Mouse (Mus musculus): Measurements from ENCODE around the gene Pip5k1a. TPM values are rescaled to one million over a fixed set of nuclear protein-coding genes. Genes with fewer than 3 reads are reported as not detected.
"Not testable (repeated sequence)": the region's sequence is repeated elsewhere in the genome, so short reads cannot be mapped to it uniquely, and the experiment has no call there.

Gene Pip5k1a
- total and polyA plus RNA-seq, 3 experiments, result 11.8 to 16.8 (median 15.8) TPM

DNA sequence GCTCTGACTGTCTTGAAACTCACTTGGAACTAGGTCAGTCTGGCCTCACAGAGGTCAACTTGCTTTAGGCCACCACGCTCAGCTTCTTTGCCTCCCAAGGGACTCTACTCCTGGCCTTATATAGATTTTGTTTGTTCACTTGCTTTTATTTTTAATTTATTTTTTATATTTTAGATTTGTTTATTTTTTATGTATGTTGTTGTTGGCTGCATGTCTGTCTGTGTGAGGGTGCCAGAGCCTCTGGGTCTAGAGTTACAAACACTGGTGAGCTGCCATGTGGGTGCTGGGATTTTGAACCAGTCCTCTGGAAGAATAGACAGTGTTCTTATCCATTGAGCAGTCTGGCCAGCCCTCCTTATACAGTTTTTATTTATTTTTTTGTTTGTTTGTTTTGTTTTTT is 6.0 kb upstream of the Pip5k1a start:
- intact Hi-C loops (cut with DNase I), result no loop called here
- no peaks in the 10 kb centered on the region for H3K27me3 ChIP-seq (ENCODE audit: control insufficient read depth, insufficient read depth, low read length)
- no peaks in the 10 kb centered on the region for H3K79me2 ChIP-seq (replicated peaks; ENCODE audit: control insufficient read depth, insufficient read depth, low read length)
- H3K4me1 ChIP-seq (ENCODE audit: control insufficient read depth, insufficient read depth, low read length), result no peaks in the 10 kb centered on the region
- no peak overlapping the region for H3K27ac ChIP-seq
- 90% methylated on average over 1 of the region's 1 CpGs for WGBS
- peaks cover 2% of the 10 kb centered on the region; the same call in 1 of the 2 replicates for H3K36me3 ChIP-seq (ENCODE audit: control insufficient read depth, insufficient read depth, low read length)
- no peak overlapping the region for H3K9ac ChIP-seq (ENCODE audit: low read depth, low read length)
- H3K4me3 ChIP-seq, result no peak overlapping the region
- no peak for DNase-seq
- no peak for TF ChIP-seq EP300 (IDR thresholded peaks at IDR 0.05; ENCODE audit: insufficient read depth, low read depth, low read length)
- no peak for TF ChIP-seq POLR2A (IDR thresholded peaks at IDR 0.05; ENCODE audit: insufficient read depth, low read depth, low read length)
- TF ChIP-seq CTCF (IDR thresholded peaks at IDR 0.05), result no peak

DNA sequence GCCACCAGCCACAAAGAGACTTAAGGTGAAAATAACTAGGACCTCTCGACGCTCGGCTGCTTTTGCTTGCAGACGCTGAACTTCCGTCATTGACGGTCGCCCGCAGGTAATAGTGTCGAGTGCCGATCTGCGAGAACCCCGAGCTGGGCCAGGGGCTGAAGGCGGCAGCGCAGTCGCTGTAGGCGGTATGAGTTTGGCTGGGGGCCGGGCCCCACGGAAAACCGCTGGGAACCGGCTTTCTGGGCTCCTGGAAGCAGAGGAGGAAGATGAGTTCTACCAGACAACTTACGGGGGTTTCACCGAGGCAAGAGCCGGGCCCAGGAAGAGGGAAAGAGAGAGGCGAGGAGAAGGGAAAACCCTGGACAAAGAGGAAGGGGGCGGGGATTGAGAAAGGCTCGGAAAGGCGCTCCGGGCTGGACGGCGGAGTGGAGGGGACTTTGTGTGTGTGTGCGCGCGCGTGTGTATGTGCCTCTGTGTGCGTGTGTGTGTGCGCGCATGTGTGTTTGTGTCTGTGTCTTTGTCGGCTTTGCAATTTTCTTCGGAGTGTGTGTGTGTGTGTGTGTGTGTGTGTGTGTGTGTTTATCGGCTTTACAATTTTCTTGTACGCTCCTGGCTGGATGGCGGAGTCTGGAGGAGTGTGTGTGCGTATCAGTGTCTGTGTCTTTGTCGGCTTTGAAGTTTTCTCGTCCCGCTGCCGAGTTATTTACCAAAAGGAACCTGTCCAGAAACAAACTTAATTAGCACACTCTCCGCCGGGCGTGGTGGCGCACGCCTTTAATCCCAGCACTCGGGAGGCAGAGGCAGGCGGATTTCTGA is 4.4 kb upstream of the Pip5k1a start, which contains the start of gene Vps72:
Gene Vps72 (plus strand): TSS at position 112 of the 816 bp plus-strand sequence.
- peak within 1 kb of the TSS; percentile 91 for H3K27ac ChIP-seq
- TF ChIP-seq EP300 (IDR thresholded peaks at IDR 0.05; ENCODE audit: insufficient read depth, low read depth, low read length) (peak; percentile 70), POLR2A (IDR thresholded peaks at IDR 0.05; ENCODE audit: insufficient read depth, low read depth, low read length) (peak; percentile 87), CTCF (IDR thresholded peaks at IDR 0.05) (no peak)
- 1% methylated on average over 54 of the region's 54 CpGs for WGBS
- peak; percentile 93 to 94 for DNase-seq
- peak within 1 kb of the TSS; percentile 74 for H3K4me3 ChIP-seq
- H3K4me1 ChIP-seq (ENCODE audit: control insufficient read depth, insufficient read depth, low read length), result peaks cover 1% of the 10 kb centered on the region; the same call in 1 of the 2 replicates
- H3K79me2 ChIP-seq (replicated peaks; ENCODE audit: control insufficient read depth, insufficient read depth, low read length), result no peaks in the 10 kb centered on the region
- H3K36me3 ChIP-seq (ENCODE audit: control insufficient read depth, insufficient read depth, low read length), result peaks cover 2% of the 10 kb centered on the region; the same call in 1 of the 2 replicates
- intact Hi-C loops (cut with DNase I), result loop anchor here (2.0 kb wide), 1 partner anchor 22 kb away; no protein-coding TSS in a partner anchor
- no peaks in the 10 kb centered on the region for H3K27me3 ChIP-seq (ENCODE audit: control insufficient read depth, insufficient read depth, low read length)
- peak within 1 kb of the TSS; percentile 79 for H3K9ac ChIP-seq (ENCODE audit: low read depth, low read length)

DNA sequence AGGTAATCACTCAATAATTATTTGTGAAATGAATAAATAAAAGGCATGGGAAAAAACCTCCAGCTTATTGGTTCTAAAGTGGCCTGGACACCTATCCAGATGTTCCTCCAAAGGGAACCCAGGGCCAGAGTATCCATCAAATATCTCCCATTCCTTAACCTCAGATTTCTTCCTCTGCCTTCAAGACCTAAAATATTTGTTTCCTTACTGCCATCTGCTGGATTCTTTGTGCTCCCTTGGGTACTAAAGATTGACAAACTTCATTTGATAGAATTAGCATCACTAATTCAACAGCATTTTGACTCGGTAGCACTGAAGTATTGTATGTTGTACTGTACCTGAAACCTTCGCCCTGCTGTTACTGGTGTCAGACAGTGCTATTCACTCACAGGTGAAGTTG is 1.2 kb upstream of the Pip5k1a start:
- 56% methylated on average over 2 of the region's 2 CpGs for WGBS
- no peak overlapping the region for H3K9ac ChIP-seq (ENCODE audit: low read depth, low read length)
- H3K27me3 ChIP-seq (ENCODE audit: control insufficient read depth, insufficient read depth, low read length), result no peaks in the 10 kb centered on the region
- intact Hi-C loops (cut with DNase I), result loop anchor here (2.0 kb wide), 1 partner anchor 53 kb away; the partner anchor contains the start of gene Sema6c
- no peak overlapping the region for H3K4me3 ChIP-seq
- DNase-seq, result no peak
- no peak overlapping the region for H3K27ac ChIP-seq
- TF ChIP-seq POLR2A (IDR thresholded peaks at IDR 0.05; ENCODE audit: insufficient read depth, low read depth, low read length), result no peak
- peak; percentile 54 for TF ChIP-seq CTCF (IDR thresholded peaks at IDR 0.05)
- no peak for TF ChIP-seq EP300 (IDR thresholded peaks at IDR 0.05; ENCODE audit: insufficient read depth, low read depth, low read length)
- peaks cover 6% of the 10 kb centered on the region; the same call in 1 of the 2 replicates for H3K36me3 ChIP-seq (ENCODE audit: control insufficient read depth, insufficient read depth, low read length)
- H3K4me1 ChIP-seq (ENCODE audit: control insufficient read depth, insufficient read depth, low read length), result peaks cover 2% of the 10 kb centered on the region
- H3K79me2 ChIP-seq (replicated peaks; ENCODE audit: control insufficient read depth, insufficient read depth, low read length), result peaks cover 6% of the 10 kb centered on the region

GRCm38 (mm10) chr3:95107308-95107707 is 578 bp upstream of the Pip5k1a start:
- Histone ChIP-seq H3K27ac (peak overlapping the region; percentile 83), H3K4me3 (peak overlapping the region; percentile 82)
- H3K36me3 ChIP-seq (ENCODE audit: control insufficient read depth, insufficient read depth, low read length); H3K9ac ChIP-seq (ENCODE audit: low read depth, low read length); H3K4me1 ChIP-seq (ENCODE audit: control insufficient read depth, insufficient read depth, low read length); H3K27me3 ChIP-seq (ENCODE audit: control insufficient read depth, insufficient read depth, low read length); DNase-seq; H3K79me2 ChIP-seq (replicated peaks; ENCODE audit: control insufficient read depth, insufficient read depth, low read length): not testable (repeated sequence)
- intact Hi-C loops (cut with DNase I), result loop anchor here (2.0 kb wide), 1 partner anchor 53 kb away; the partner anchor contains the start of gene Sema6c

GRCm38 (mm10) chr3:95105586-95106337 is 968 bp downstream of the Pip5k1a start:
- WGBS, result under 1% methylated on average over 16 of the region's 16 CpGs
- DNase-seq, result no peak
- Histone ChIP-seq H3K4me1 (ENCODE audit: control insufficient read depth, insufficient read depth, low read length) (peaks cover 2% of the 10 kb centered on the region), H3K9ac (ENCODE audit: low read depth, low read length) (peak overlapping the region; percentile 84), H3K27me3 (ENCODE audit: control insufficient read depth, insufficient read depth, low read length) (no peaks in the 10 kb centered on the region), H3K27ac (peak overlapping the region; percentile 85), H3K36me3 (ENCODE audit: control insufficient read depth, insufficient read depth, low read length) (peaks cover 11% of the 10 kb centered on the region; the same call in 1 of the 2 replicates), H3K4me3 (peak overlapping the region; percentile 82), H3K79me2 (replicated peaks; ENCODE audit: control insufficient read depth, insufficient read depth, low read length) (peaks cover 7% of the 10 kb centered on the region)
- intact Hi-C loops (cut with DNase I), result loop anchor here (2.0 kb wide), 1 partner anchor 55 kb away; the partner anchor contains the start of gene Sema6c
- TF ChIP-seq EP300 (IDR thresholded peaks at IDR 0.05; ENCODE audit: insufficient read depth, low read depth, low read length) (no peak), CTCF (IDR thresholded peaks at IDR 0.05) (no peak), POLR2A (IDR thresholded peaks at IDR 0.05; ENCODE audit: insufficient read depth, low read depth, low read length) (no peak)

All from heart, adult 2 months (tissue).